Mouse (Mus musculus) heart, adult 8-10 months (tissue): ENCODE data around the gene Mfsd13b. TPM values are rescaled to one million over a fixed set of nuclear protein-coding genes. Genes with fewer than 3 reads are reported as not detected.
"Not testable (repeated sequence)": the region's sequence is repeated elsewhere in the genome, so short reads cannot be mapped to it uniquely, and the experiment has no call there.

Source experiments
- DNase-seq: peaks from one replicate; pipeline ENCODE4 v3.0.0; 2022; ENCODE audit warnings: low spot score
- total RNA-seq, 4 experiments: library from RNA; stranded (reverse); gene quantifications; 2 replicates each; pipeline ENCODE4 v1.2.4; 2022

The Mfsd13b gene
- total RNA-seq, 4 experiments from 2014 or later = not detected

- no peak for DNase-seq
Measured at GRCm38 (mm10) chr7:120982968-120983367, 659 bp downstream of the Mfsd13b start.

GRCm38 (mm10) chr7:120991191-120991590, 8.9 kb downstream of the Mfsd13b start:
- no peak for DNase-seq

- DNase-seq = no peak
Measured at GRCm38 (mm10) chr7:120999021-120999530, 16.8 kb downstream of the Mfsd13b start.

GRCm38 (mm10) chr7:121000065-121000822, 17.9 kb downstream of the Mfsd13b start:
- DNase-seq = no peak

GRCm38 (mm10) chr7:121001879-121002278, 19.6 kb downstream of the Mfsd13b start:
- DNase-seq = no peak

GRCm38 (mm10) chr7:121002407-121002928, 20.2 kb downstream of the Mfsd13b start:
- DNase-seq = no peak

- DNase-seq = no peak
Measured at GRCm38 (mm10) chr7:121003793-121004418, 21.6 kb downstream of the Mfsd13b start.

GRCm38 (mm10) chr7:121011794-121012689, 29.7 kb downstream of the Mfsd13b start:
- no peak for DNase-seq

GRCm38 (mm10) chr7:121014486-121014885, 32.2 kb downstream of the Mfsd13b start:
- DNase-seq = no peak

- no peak for DNase-seq
Measured at GRCm38 (mm10) chr7:121018778-121019177, 36.5 kb downstream of the Mfsd13b start.

- DNase-seq = no peak
Measured at GRCm38 (mm10) chr7:121020277-121020676, 38.0 kb downstream of the Mfsd13b start.

- no peak for DNase-seq
Measured at GRCm38 (mm10) chr7:121025221-121026008, 43.1 kb downstream of the Mfsd13b start.

- no peak for DNase-seq
Measured at GRCm38 (mm10) chr7:121026300-121026699, 44.0 kb downstream of the Mfsd13b start.

- not testable (repeated sequence) for DNase-seq
Measured at GRCm38 (mm10) chr7:121029947-121030346, 47.6 kb downstream of the Mfsd13b start.

GRCm38 (mm10) chr7:121033856-121034652, 51.7 kb downstream of the Mfsd13b start, which contains the start of gene Mettl9:
Mettl9 (plus strand) TSS chr7:121034445.
- peak; percentile 91 for DNase-seq

- no peak for DNase-seq
Measured at GRCm38 (mm10) chr7:121034701-121035141, 52.4 kb downstream of the Mfsd13b start.

GRCm38 (mm10) chr7:121035161-121035721, 52.9 kb downstream of the Mfsd13b start:
- peak; percentile 36 for DNase-seq

GRCm38 (mm10) chr7:121040595-121040994, 58.3 kb downstream of the Mfsd13b start:
- DNase-seq = no peak

- DNase-seq = no peak
Measured at GRCm38 (mm10) chr7:121041989-121042388, 59.7 kb downstream of the Mfsd13b start.
